Mouse (Mus musculus): Measurements from ENCODE around the gene Gm4307.
"Not testable (repeated sequence)": the region's sequence is repeated elsewhere in the genome, so short reads cannot be mapped to it uniquely, and the experiment has no call there.

The Gm4307 gene

GRCm38 (mm10) chr10:100361038-100361437 lies at the start of gene Gm4307:
Gene Gm4307 (plus strand): TSS chr10:100361338.
- DNase-seq (ENCODE audit: low spot score in 2 of 2): not testable (repeated sequence)

- not testable (repeated sequence) for DNase-seq (ENCODE audit: low spot score in 2 of 2)
These were observed 25.8 kb upstream of the Gm4307 start, which contains the start of gene Gm4301 for GRCm38 (mm10) chr10:100335376-100335775. Gene Gm4301 (plus strand): TSS chr10:100335676.

- not testable (repeated sequence) for DNase-seq (ENCODE audit: low spot score in 2 of 2)
These were observed 20.6 kb upstream of the Gm4307 start, which contains the start of gene Gm4302 for GRCm38 (mm10) chr10:100340536-100340935. Gene Gm4302 (plus strand): TSS chr10:100340836.

- not testable (repeated sequence) for DNase-seq (ENCODE audit: low spot score in 2 of 2)
These were observed 15.5 kb upstream of the Gm4307 start, which contains the start of gene Gm4303 for GRCm38 (mm10) chr10:100345672-100346071. Gene Gm4303 (plus strand): TSS chr10:100345972.

GRCm38 (mm10) chr10:100350793-100351192 lies 10.3 kb upstream of the Gm4307 start, which contains the start of gene Gm4305:
Gene Gm4305 (plus strand): TSS chr10:100351093.
- DNase-seq (ENCODE audit: low spot score in 2 of 2): not testable (repeated sequence)

- DNase-seq (ENCODE audit: low spot score in 2 of 2): peak in 1 of 2 experiments; percentile 1
These were observed 4.3 kb upstream of the Gm4307 start for GRCm38 (mm10) chr10:100356841-100357240.

- not testable (repeated sequence) for DNase-seq (ENCODE audit: low spot score in 2 of 2)
These were observed 21.3 kb downstream of the Gm4307 start, which contains the start of gene Gm4312 for GRCm38 (mm10) chr10:100382460-100382859. Gene Gm4312 (minus strand): TSS chr10:100382560.

- DNase-seq (ENCODE audit: low spot score in 2 of 2): not testable (repeated sequence)
These were observed 41.2 kb downstream of the Gm4307 start for GRCm38 (mm10) chr10:100402301-100402700.

Measured in left cerebral cortex, adult 9 months (tissue).